Mouse (Mus musculus) frontal cortex, postnatal 14 days (tissue): ENCODE measurements at regions not wholly inside any gene's neighbourhood (a gene's known extent, or its start where the extent isn't known, plus 50 kb on each side); places are given as distances from the start of the nearest gene placed in this dataset.

Experiments
- DNase-seq, 2 experiments: peaks; one replicate each; pipeline ENCODE4 v3.0.0; 2022; ENCODE audit warnings: low spot score in 2 of 2

DNA sequence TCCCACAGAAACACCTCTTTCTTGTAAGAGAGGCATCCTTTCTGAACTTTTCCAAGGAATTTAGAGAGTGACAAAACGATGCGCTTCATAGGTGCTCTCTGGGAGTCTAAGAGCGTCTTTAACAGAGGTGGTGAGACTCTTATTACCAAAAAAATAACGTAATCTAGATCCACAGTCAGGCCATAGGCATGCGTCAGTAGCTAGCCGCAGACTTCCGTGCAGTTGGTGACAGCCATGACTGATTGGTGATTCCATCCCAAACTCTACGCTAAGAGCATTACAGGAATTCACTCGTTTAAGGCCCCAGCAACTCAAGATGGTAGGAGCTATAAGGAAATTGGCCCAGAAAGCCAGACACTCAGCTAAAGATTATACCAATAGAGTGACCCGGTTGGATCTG, 197.4 kb downstream of the Sox9 start:
- DNase-seq = no peak

DNA sequence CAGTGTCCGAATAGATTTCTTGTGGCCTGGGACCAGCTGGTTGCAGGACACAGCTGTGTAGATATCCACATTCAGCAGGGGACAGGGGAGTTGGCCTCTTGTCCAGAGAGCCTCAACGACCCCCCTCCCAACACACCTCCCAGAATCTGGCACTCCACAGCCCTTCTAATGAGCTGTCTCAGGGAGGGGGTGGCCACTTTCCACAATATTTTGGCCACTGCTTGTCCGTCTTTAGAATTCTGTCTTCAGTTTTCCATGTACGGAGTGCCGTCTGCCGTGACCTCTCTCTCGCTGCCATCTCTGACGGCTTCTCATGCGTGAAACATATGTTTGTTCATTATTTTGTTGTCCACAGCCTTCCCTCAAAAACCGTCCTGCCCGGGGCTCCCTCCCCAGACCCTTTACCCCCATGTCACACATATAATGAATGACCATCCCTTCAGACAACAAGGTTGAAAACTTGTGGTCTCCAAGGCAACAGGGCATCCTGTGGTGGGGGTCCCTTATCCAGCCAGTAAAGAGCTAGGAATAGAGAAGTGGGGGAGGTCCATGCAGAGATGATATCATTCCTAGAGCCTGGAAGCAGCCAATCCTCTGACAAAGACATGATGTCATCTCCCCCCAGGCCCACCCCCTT, 200.3 kb downstream of the Sox9 start:
- DNase-seq = no peak

DNA sequence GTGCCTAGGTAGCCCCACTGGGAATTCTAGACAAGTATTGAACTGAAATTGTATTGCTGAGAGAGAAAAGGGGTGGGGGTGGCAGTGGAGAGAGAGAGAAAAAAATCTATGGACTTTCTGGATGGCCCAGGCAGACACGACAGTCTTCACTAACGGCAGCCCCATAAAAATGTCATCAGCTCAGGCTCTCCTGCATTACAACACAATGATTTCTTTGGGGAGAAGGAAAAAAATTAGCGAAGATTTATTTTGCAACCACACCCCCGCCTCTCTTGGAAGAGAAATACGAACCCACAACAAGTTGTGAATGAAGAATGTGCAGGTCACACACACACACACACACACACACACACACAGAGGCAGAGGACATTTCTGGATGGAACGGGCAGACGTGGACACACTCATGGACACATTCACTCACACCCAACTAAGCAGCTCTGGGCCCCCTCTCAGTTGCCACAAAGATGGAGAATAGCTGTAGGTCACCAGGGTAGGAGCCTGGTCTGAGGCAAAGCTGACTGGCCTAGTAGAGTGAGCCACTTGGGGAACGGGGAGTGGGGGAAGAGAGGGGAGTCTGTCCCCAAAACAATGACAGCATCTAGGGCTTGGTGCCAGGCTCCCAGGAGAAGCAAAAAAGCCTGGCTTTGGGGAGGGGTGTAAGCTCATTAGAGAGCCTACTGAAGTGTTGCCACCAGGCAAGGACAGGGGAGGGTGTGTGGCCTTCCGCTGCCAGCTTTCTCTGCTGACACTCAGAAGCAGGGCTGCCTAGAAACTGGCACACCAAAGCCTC, 201.0 kb downstream of the Sox9 start:
- peak in 1 of 2 experiments; percentile 63 for DNase-seq

DNA sequence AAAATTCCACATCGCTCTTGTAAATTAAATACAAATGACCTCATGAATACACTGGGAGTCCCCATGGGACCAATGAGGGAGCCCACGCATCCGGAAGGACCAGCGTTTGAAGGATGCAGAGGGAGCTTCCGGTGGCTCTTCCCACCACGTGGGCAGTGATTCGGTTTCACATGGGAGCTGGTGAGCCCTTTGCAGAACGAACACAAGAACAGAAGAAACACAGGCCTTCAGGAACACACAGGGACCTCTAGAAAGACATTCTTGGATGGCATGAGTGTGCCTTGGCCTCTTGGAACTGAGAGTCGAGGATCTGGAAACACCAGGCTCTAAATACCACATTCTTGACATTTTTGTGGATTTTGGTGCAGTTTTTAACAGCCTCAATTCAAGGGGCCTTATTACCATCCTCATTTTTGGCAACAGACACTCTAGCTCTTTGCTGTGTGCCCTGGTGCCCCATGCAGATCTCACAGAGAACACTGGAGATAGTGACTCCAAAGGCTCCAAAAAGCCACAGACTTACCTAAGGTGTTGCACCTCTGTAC, 204.1 kb downstream of the Sox9 start:
- no peak for DNase-seq

DNA sequence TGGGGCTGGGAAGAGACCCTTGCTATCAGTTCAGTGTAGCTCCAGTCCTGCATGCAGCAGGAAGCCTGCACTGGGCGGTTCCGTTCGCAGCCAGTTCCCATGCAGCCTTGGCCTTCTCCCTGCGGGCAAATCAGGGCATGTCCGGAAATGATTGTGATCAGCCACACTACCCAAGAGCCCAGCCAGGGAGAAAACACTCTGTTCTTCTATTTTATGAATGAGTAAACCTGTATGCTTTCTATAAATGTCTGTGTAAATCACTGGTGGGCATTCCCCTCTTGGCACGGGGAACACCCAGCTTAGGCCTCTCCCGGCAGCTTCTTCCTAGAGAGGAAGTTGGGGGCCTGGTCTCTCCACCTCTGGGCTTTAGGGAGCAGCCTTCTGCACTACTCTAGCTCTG, 205.8 kb downstream of the Sox9 start:
- DNase-seq = no peak

DNA sequence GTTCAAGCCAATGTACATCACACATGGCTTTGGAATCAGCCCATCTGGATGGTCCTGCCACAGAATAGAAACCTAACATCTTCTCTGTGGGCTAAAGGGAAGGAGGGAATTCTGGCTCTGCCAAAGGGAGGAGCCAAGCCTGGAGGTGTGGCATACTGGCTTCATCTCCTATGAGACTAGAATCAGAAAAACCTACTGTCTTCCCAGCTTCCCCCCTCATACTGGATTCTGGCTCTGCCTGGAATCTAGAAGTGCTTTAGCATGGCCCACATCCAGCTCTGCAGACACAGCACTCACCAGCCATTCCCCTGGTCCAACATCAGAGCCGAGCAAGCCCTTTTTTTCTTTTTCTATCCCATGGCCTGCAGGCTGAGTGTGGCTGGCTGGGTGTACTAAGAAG, 206.9 kb downstream of the Sox9 start:
- DNase-seq = no peak

DNA sequence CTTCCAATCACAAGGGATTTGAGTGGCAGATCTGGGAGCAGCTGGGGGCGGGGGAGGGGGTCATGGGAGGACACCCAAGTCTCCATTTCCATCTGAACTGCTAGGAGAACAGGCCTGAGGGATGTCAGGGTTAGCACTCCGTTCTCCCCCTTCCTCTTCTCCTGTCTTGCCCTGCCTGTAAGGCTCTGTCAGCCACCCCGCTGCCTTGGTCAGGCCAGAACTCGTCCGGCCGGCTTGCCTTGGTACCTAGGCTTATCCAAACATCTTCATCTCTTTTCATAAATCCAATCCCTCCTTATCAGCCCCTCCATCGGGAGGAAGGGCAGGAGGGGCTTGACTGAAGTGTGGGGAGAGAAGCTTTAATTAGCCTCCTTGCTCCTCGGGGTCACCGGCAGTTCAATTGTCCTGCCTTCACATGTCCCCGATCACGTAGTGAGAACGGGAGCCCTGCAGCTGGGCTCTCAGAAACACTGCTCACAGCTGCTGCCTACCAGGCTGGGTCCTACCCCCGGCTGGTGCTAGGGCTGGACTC, 208.0 kb downstream of the Sox9 start:
- DNase-seq = no peak

DNA sequence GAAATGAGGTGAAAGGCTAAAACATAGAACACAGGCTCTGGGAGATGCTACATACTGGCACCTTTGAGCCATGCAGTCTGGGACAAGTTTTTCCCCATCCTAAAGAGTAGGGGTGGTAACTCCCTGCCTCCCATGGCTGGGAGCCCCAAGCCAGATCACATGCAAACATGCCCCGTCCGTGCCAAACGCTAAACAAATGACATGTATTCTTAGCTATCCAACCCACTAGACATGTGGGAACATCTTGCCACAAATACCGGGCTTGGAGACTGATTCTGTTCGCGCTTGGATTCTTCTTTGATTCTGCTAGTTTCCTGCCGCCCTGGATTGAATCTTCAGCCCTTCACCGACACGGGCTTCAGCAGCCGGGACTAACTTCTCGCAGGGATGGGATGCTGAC, 208.7 kb downstream of the Sox9 start:
- no peak for DNase-seq

DNA sequence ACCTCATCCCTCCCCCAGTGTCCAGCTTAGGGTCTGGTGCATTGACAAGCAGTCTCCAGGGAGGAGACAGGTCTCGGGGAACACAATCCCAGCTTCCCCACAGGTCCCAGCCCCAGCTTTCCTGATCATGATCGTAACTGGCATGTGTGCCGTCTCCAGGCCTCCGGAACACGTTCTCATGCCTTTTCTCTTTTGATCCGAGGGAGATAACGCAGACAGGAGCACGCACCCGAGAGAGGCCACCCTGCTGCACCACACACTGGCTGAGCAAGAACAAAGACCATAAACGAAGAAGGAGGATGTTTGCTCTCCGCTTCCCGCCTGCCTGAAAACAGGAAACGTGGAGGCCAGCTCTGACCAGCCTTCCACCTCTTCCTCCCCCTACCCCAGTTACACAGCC, 209.8 kb downstream of the Sox9 start:
- DNase-seq = no peak

DNA sequence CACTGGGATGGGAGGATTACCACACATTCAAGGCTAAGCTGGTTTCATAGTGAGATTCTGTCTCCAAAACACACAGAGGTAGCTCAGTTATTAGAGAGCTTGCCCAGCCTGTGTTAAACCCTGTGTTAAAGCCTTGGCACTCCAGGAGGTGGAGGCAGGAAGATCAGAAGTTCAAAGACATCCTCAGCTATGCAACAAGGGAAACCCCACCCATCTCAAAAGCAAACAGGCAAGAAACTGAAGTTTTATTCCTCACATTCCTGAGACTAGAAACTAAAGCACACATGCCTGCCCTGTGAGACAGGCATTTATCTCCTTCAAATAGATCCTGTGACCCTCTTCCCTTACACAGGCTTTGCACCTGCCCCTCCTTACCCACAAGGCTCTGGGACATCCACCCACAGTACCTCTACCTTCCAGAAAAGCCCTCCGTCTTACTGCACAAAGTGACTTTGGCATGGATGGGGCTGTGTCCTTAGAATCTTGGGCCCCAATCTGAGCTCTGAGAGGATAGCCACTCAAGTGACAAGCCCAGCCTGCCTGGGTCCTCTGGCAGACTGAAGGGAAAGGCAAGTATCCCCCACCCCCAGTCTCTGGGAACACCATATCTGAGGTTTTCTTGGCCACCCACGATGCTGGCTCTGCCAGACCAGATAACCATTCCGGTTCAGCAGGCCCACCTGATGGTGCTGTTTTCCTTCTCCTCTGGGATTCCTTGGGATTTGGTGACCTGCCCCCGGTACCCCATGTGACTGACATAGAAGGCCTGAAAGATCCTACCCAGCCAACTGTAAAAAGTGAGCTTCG, 217.0 kb downstream of the Sox9 start:
- DNase-seq = no peak

DNA sequence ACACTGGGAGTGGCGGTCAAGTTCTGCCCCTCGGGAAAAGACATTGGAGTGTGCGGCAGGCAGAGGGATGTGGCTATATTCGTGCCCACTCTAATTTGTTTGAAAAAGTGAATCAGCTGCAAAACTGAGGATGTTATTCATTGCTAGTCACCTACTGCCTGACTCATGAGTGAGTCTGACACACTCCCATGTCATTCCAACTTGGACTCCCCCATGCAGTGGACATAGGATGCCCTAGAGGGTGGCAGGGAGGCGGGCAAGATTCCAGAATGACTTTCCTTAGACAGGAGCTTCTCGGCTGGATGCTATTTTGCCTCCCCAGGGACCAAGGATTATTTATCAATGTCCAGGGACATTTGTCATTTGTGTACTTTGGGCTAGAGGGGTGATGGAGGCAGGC, 219.0 kb downstream of the Sox9 start:
- no peak for DNase-seq

DNA sequence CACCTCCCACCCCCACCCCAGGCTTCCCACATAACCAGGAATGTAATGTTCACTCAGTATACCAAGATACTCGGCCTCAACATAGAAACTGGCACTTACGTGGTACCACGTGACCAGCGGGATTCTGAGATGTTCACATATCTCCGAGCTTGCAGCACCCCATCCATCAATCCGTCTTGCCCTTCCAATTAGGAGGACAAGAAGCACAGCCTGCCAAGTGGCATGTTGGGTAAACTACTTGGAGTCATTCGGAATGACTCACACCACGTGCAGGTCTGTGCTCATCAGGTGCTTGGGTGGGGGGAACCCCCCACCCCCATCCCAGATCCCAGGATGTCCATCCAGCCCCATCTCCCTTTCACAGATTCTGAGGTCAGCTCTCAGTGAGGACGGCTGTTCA, 223.9 kb downstream of the Sox9 start:
- no peak for DNase-seq

DNA sequence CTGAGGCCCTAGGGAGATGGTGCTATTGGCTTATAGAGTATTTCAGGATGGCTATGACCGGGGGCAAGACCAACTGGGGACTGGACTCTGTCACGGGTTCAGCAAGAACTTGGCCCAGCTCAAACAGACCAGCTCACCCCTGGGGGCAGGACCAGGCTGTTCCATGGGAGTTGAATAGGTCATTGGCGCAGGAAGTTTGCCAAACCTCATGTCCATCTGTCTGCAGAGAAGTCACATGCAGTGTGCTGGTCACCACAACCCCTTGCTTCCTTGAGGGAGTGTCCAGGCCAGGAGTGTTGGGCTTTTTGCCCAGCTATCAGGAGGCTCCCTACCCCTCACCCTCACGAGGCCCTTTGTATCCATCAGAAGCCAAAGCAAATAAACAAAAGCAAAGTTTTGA, 226.5 kb downstream of the Sox9 start:
- DNase-seq = no peak

DNA sequence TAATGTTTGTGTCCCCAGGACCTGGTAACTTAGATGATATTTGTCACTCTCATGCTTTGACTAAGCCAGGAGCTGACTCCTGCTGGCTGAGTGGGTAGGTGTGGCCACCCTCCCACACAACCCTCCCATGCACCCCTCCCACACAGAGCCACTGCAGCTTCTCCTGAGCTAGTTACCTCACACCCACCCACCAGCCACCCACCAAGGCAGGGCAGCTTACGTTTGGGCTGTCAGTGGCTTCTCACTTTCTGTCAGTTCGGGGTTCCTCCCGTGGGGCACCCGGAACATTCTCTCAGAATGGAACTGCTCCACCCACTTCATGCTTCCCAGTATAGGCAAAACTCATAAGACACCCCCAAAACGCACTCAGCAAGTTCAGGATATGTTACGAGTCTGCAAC, 227.4 kb downstream of the Sox9 start:
- no peak for DNase-seq

DNA sequence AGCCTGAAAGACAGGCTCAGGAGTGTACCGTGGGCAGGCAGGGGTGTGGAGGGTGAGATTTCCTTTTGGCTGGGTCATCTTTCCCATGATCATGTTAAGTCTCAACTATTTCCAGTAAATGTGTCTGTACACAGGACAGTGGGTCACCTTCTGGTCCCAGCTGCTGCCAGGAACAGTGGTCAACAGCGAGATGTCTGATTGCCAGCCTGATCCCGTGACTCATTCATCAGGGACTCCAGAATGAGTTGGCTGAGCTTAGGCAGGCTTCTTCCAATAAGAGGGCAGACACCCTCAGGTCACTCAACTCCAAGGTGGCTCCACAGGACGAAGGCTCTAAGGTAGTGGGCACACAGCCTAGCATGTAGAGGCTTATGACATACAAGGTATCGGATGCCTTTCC, 228.9 kb downstream of the Sox9 start:
- DNase-seq = no peak

DNA sequence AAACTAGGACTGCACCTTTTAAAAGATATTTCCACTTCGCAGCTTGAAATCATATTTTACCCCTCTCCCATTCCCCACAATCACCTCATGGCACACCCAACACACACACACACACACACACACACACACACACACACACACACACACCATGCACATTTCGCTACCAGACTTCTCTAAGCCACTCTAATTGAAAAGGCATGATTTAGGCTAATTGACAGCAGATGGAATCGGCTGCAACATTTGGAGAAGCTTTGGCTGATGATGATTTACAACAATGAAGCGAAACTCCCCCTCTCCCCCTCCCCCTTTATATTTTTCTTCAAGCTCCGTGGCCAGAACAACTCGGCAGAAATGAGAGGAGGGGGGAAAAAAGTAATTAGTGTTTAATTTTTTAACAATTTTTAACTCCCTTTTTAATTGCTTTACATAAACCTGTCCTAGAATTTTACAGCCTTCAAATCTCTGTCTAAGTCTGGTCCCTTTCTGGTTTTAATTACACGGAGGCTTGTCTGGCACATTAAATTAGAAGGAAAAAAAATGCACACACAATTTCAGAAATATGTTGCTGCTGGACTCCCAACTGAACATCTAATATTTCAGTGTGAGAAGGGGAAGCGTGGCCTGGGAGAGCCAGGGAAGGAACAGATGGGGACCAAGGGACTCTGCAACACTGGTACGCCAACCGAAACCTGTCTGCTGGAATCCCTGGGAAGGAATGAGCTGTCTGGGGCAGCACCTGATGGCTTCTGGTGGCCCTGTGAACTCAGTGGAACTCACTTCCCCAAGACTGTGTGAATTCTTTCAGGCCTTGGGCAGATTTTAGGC, 232.4 kb downstream of the Sox9 start:
- DNase-seq = no peak

DNA sequence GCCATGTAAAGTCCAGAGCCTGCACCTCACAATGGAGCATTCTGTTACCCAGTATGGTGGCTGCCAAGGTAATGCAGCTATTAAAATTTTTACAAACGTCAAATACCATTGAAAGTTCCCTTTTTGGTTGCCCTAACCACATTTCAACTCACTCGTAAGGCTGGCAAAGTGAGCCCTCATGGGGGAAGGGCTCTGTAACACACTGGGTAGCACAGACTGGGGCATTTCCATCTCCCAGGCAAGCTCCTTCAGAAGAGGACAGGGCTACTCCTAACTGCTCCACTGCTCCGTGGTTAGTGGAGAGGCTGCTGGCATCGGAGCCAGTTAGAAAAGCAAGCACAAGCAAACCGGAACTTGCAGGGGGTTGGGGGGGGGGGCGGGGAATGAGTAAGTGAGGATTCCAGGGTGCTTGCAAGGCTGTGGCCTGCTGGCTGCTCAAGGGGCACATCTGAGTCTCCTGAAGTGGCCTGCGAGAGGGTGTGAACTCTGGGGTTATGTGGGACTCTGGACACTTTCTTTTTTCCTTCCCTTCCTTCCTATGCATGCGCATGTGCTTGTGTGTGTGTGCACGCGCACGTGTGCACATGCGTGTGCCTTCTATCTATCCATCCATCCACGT, 233.8 kb downstream of the Sox9 start:
- DNase-seq = no peak

DNA sequence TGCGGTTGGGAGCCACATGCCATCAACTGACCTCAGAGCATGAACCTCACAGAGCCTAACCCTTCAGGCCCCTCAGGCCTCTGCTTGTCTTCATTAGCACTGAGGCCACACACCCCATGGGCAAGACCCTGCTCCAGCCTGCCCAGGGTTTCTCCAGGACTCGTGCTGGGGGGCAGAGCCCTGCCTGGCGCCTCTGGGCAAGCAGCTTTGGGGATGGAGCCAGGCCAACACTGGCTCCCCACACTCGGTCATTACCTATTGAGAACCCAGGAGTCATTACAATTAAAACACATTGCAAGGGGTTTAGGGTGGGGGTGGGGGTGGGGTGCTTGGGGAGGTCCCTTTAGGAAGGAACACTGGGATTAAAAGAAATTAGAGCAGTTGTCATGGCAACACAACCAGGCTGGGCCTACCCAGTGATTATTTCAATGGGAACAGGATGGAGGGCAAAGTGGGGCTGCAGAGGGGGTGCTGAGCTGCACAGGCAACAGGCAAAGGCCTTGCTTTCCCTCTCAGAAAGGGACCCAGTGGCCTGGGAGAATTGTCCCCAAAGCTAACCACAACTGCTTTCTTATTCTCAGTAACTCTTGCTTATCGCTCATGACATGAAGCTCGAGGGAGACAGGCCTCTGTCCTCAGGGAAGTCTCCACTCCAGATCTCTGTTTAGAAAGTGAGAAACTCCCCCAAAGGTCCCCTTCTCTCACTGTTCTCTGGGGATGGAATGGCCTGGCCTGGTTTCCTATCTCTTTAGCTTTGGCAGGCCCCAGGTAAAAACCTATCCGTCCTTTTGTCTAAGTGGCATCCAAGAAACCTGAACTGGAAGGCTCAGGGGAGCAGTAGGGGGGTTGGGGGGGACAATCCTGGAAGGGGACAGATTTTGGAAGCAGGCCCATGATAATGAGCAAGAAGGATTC, 235.0 kb downstream of the Sox9 start:
- DNase-seq = peak in 1 of 2 experiments; percentile 51

DNA sequence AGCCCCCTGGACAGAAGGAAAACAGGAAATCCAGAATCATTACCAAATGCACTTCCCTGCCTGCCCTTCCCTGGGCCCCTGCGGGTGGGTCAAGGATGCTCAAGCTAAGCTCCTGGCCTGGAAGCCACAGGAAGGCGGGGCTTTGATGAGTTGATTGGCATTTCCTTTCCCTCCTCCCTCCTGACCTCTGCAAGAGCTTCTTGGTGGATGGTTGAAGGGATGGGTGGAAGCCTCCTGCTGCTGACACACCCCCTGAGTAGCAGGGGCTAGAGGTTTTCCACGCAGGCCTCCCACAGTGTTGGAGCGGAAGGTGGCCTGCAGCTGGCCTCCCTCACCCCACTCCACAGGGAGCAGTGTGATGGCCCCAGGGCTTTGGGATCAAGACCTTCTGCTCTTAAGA, 239.5 kb downstream of the Sox9 start:
- DNase-seq = no peak

DNA sequence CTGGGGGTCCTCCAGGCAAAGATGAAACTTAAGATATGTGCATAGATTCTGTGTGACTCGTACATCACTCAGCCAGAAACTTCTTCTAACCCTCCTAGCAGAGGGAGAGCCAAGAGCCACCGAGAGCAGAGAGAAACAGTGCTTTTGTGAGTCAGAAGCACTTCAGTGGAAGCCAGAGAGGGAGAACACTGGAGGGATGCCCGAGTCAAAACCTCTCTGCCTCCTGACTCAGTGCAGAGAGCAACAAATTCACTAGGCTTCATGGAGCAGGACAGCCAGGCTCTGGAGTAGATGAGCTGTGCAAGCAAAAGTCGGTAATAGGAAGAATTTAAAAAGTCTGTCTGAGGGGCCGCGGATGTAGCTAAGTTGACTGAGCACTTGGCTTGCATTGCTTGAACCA, 245.0 kb downstream of the Sox9 start:
- DNase-seq = no peak
